Mouse (Mus musculus) kidney, postnatal 4 days (tissue): ENCODE results near the gene Nrg3.
A peak's percentile ranks its signal among the peaks of the same experiment; 100 is the strongest.
"Not testable (repeated sequence)": the region's sequence is repeated elsewhere in the genome, so short reads cannot be mapped to it uniquely, and the experiment has no call there.

Experiments used
- DNase-seq, 2 experiments: peaks; one replicate each; pipeline ENCODE4 v3.0.0; 2021; ENCODE audit warnings: mixed read lengths in 2 of 2

The Nrg3 gene

DNA sequence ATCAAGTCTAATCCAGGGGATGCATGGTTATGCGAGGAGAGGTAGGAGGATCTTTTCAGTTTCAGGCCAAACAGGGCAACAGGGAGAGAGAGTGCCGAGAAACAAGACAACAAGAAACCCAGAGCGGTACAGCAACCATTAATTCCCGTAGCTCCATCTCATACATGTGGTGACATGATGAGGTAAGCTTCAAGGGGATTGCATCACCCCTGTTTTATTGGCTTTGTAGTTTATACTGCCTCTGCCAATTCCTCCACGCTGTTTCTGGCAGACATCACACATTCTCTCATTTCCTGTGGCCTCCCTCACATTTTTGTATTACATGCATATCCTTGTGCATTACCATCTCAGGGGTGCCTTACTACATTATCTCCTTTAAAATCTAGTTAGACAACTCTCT is 280.9 kb downstream of the Nrg3 start:
- DNase-seq: no peak

- no peak for DNase-seq
Measured at GRCm38 (mm10) chr14:39173709-39174108, 299.2 kb downstream of the Nrg3 start.

- DNase-seq: no peak
Measured at GRCm38 (mm10) chr14:39160140-39160539, 312.7 kb downstream of the Nrg3 start.

- DNase-seq: no peak
Measured at GRCm38 (mm10) chr14:39155462-39155861, 317.4 kb downstream of the Nrg3 start.

- no peak for DNase-seq
Measured at GRCm38 (mm10) chr14:39129766-39130165, 343.1 kb downstream of the Nrg3 start.

GRCm38 (mm10) chr14:39117977-39118376 is 354.9 kb downstream of the Nrg3 start:
- DNase-seq: peak; percentile 3 to 12

DNA sequence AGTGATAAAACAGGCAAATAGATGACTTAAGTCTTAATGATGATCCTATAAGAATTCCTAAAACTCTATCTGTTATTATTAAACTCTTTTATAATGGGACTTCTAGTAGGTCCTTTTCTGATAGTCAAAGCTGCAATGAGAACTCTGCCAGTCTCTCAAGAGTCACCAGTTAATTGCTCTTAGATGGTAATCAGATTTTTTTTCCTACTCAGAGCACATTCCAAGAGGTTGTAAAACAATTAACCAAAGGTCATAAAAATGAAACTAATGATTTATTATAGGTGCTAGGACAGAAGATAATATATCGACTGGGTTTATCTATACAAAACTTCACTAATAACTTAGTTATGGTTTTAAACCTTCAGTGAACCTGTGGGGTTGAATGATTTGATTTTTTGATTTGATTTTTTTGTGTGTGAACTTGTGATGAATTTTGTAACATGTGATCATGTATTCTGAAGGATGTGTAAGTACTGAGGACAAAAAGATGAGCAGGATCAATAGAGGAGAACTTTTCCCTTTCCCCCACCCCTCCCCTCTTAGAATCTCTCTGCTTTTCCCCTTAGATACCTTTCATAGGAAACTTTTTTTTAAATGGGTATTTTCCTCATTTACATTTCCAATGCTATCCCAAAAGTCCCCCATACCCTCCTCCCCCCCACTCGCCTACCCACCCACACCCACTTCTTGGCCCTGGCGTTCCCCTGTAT is 356.2 kb downstream of the Nrg3 start:
- not testable (repeated sequence) for DNase-seq

GRCm38 (mm10) chr14:39109566-39109965 is 363.3 kb downstream of the Nrg3 start:
- DNase-seq: no peak

DNA sequence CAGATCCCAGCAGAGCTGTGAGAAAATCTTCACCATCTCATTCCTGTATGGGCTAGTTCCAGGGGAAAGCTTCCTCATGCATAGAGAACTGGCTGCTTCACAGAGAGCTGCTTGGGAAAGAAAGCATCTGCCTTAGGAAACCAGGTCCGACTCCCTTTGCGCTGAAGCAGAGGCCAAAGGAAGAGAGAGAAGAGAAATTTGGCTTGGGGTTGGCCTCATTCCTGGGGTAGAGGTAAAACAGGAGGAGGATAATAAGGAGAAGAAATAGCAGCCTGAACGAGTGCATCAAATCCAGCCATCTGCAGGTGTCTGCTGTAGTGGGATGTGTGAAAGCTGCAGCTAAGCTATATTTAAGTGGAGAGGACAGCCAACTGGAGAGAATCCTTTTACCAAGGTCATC is 366.1 kb downstream of the Nrg3 start:
- DNase-seq: no peak

DNA sequence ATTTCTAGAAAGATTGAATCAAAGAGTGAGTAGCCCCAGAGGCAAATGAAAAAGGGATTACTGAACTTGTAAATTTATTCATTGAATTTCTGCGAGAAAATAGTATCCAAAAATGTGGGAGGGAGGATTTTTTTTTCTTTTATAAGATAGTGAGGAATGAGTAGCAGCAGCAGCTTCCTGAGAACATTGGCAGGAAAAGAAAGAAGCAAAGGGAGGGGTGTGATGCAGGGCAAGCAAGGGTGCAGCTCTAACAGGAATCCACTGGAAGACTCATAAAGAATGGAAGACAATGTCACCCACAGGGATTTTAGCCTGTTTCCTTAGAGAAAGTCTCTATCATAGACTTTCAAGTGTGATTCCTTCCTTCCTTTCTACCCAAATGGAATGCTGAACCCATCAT is 377.7 kb downstream of the Nrg3 start:
- DNase-seq: no peak

- no peak for DNase-seq
Measured at GRCm38 (mm10) chr14:39079461-39079860, 393.4 kb downstream of the Nrg3 start.

GRCm38 (mm10) chr14:39051542-39051941 is 421.3 kb downstream of the Nrg3 start:
- DNase-seq: no peak

- DNase-seq: no peak
Measured at GRCm38 (mm10) chr14:39049021-39049420, 423.9 kb downstream of the Nrg3 start.

DNA sequence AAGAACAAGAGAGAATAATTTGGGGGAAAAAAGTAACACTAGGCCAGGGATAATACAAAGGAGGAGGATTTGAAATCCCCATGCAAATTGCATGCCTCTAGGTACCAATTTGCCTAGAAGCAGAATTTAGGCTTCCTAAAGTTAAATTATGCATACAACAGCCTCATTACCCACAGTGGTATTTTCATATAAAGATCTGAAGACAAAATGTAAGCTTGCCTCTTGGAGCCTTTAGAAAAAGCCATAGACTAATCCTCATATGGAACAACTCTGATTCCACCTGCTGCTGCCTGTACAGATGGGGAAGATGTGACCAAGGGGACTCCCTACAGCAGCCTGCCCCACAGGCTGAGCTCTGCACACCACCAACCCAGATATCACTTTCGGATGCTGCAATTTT is 428.6 kb downstream of the Nrg3 start:
- no peak for DNase-seq

DNA sequence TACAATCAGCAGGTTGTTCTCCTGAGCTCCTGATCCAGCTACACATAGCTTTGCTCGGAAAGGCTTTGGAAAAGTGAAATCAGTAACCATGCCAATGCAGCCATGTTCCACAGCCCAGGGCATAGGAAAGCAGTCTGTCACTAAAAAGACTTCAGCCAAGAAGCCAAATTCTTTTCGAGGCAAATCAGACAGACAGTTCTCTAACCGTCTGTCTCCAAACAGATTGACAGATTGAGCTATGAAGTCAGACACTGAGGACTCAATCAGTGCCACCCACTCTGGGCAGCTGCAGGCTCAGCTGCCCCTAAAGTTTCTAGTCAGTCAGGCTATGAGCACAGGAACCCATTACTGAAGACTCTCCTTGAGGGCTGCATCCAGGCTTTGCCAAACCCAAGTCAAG is 429.1 kb downstream of the Nrg3 start:
- DNase-seq: no peak

GRCm38 (mm10) chr14:39043384-39043783 is 429.5 kb downstream of the Nrg3 start:
- no peak for DNase-seq

GRCm38 (mm10) chr14:39039046-39039445 is 433.8 kb downstream of the Nrg3 start:
- no peak for DNase-seq

DNA sequence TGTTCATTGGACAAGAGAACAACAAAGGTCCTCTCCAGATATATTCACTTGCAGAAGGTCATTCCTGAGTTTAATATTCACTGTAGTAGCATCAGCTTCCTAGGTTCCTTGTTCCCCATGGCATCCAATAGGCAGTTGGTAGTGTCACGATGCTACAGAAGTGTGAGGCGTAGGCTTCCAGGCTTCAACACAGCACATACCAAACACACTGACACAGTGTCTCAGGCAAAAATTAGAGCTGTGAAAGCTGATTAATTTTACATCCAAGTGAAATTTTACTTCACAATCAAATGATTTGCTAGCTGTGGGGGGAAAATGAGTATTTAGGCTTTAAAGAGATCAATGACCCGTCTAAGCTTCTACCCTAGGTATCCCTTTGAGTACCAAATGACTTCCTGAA is 438.4 kb downstream of the Nrg3 start:
- no peak for DNase-seq

- DNase-seq: no peak
Measured at GRCm38 (mm10) chr14:39023065-39023464, 449.8 kb downstream of the Nrg3 start.

DNA sequence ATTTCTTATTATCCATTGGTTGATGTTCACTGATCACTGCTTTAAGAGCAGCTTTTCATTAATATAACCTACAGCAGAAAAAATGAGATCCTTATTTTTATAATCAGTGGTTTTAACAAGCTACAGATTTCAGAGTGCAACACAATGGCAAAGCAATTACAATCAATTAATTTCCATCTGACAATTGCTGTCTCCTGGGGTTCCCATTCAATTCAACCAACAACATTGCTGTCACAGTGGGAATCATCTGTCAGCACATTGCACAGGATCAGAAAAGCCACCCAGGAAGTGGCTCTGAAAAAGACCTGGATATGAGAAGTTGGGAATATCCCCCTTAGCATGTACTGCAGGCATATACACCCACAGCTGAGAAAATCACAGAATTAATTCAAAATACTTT is 458.8 kb downstream of the Nrg3 start:
- no peak for DNase-seq

DNA sequence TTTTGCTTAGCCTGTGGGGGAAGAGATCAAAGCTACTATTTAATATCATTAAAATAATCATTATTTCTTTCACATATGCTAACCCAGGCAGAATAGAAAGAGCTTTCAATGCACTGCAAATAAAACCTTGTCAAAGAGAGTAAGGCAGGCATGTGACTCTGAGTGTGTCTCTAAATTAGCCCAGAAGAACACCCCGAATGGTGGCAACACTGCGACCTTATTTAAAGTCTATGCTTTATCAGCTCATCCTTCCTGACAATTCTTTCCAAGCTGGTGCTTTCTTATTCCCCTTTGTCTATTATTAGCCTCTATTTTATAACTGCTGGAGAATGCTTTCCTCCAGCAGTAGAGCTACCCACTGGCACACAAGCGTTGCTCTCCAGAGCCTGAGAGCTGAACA is 475.0 kb downstream of the Nrg3 start:
- DNase-seq: no peak

- DNase-seq: no peak
Measured at GRCm38 (mm10) chr14:38992574-38992866, 480.4 kb downstream of the Nrg3 start.

- DNase-seq: peak; percentile 4 to 11
Measured at GRCm38 (mm10) chr14:38991847-38992573, 480.9 kb downstream of the Nrg3 start.

GRCm38 (mm10) chr14:38959367-38959766 is 513.5 kb downstream of the Nrg3 start:
- no peak for DNase-seq

- no peak for DNase-seq
Measured at GRCm38 (mm10) chr14:38937481-38937880, 535.4 kb downstream of the Nrg3 start.
